11 mouse cellular contexts compared by ENCODE assay signal in genomic region chr5:149403386-149403785, GRCm38 (mm10). TPM values are rescaled to one million over a fixed set of nuclear protein-coding genes. Genes with fewer than 3 reads are reported as not detected.
DNase-seq lines count a peak whose midpoint lies in the region.
"Had no signal": no experiment of that assay in that cellular context is flagged by ENCODE, and none has a peak within 500 bp of the region (broad histone marks: within the 10 kb centered on the region; RNA-seq: fewer than 3 reads in every experiment).

No protein-coding gene starts in this region.

- peak; percentile 27 to 34 for DNase-seq in cerebellum, postnatal 14 days
- DNase-seq in cerebellum, adult 18-20 months: no peak
- DNase-seq in lung, adult 18-20 months: peak; percentile 41 to 59
- DNase-seq in lung, postnatal 4 days: no peak
- DNase-seq in gastrocnemius, postnatal 10 days: peak; percentile 34
- peak; percentile 39 for DNase-seq in lung, postnatal 14 days
- DNase-seq in frontal cortex, postnatal 14 days (ENCODE audit: low spot score in 2 of 2): no peak
- DNase-seq in thymus, postnatal 0 days (ENCODE audit: low spot score): no peak
- DNase-seq: liver, embryonic 13.5 days had no signal

RNA-seq across cellular contexts. Expression of gene Medag, which starts 8.2 kb away (rescaled TPM):
- total RNA-seq in gastrocnemius, postnatal 10 days (2021): 10 to 100 TPM; 19.6 to 21.6 TPM
- polyA plus RNA-seq in thymus, postnatal 0 days (2015; fragmentation: Nextera tagmentation; extraction: Ambion mirVana): 1.3 and 2.0 TPM in 2 replicates

RNA-seq across cellular contexts. Expression of gene Tex26, which starts 36.1 kb away (rescaled TPM):
- under 1 TPM in 1 of 2 experiments, not detected in 1; 0.27 TPM for total RNA-seq in gastrocnemius, postnatal 10 days (2021)
- 0.44 and 0.91 TPM in 2 replicates for polyA plus RNA-seq in thymus, postnatal 0 days (2015; fragmentation: Nextera tagmentation; extraction: Ambion mirVana)
- total RNA-seq: gastrocnemius, postnatal 36 days had no signal
- polyA plus RNA-seq: large intestine, adult 2 months had no signal

Comparison
In these comparisons a context has a peak if more than half of its experiments do, and no peak if none do; other contexts are left out.
1. DNase-seq: peak in cerebellum, postnatal 14 days (2 of 2), lung, adult 18-20 months (2 of 2), gastrocnemius, postnatal 10 days (single experiment) and lung, postnatal 14 days (single experiment); none in cerebellum, adult 18-20 months (0 of 2), lung, postnatal 4 days (0 of 2), frontal cortex, postnatal 14 days (0 of 2) and thymus, postnatal 0 days (single experiment).